Mouse (Mus musculus) CD4-positive helper T cell, adult 2 months (primary cell): ENCODE data around the gene Wbp1.

Experiments used
- DNase-seq: peaks from one replicate; pipeline ENCODE4 v3.0.0-alpha.2; 2012; ENCODE audit warnings: low read depth, missing footprints, low spot score

The Wbp1 gene

DNA sequence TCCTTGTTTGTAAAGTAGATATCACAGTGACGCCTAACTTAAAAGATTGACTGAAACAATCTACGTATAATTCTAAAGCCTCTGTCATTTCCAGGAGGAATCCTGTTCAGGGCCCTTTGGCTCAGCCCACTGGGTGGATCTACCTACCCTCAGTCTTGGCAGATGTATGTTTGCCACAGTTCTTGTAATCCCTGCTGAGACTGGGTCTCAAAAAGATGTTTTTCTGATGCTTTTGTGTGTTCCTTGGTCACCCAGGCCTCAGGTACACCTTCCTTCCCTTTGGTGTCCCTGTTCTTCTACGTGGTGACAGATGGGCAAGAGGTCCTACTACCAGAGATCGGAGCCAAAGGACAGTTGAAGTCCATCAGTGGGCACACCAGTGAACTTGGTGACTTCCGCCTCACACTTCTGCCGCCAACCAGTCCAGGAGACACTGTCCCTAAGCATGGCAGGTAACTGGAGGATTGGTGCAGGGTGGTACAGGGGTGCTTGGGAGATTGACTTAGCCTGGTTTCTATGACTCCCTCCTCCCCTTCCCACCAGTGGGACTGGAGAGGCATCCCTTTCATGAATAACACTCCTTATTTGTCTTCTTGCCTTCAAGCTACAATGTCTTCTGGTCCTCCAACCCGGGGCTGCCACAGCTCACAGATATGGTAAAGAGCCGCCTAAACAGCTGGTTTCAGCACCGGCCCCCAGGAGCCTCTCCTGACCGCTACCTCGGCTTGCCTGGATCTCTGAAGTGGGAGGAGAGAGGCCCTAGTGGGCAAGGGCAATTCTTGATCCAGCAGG lies 4.8 kb downstream of the Wbp1 start:
- no peak for DNase-seq

DNA sequence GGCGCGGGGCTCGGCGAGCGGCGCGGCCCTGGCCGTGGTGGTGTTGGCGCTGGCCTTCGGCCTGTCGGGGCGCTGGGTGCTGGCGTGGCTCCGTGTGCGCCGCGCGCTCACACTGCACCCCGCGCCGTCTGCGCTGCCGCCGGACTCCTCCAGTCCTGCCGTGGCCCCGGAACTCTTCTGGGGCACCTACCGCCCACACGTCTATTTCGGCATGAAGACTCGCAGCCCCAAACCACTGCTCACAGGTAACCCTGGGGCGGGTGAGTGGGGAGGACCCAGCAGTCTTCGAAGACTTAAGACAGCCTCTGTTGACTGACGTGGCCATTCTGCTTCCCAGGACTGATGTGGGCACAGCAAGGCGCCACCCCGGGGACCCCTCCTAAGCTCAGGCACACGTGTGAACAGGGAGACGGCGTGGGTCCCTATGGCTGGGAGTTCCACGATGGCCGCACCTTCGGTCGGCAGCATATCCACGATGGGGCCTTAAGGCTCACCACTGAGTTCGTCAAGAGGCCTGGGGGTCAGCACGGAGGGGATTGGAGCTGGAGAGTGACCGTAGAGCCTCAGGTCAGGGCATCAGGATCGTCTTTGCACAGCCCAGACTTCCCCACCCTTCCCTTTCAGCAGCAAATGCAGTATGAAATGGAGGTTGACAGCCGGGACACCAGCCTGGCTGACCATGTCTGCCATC lies 5.5 kb downstream of the Wbp1 start:
- DNase-seq: peak; percentile 72

DNA sequence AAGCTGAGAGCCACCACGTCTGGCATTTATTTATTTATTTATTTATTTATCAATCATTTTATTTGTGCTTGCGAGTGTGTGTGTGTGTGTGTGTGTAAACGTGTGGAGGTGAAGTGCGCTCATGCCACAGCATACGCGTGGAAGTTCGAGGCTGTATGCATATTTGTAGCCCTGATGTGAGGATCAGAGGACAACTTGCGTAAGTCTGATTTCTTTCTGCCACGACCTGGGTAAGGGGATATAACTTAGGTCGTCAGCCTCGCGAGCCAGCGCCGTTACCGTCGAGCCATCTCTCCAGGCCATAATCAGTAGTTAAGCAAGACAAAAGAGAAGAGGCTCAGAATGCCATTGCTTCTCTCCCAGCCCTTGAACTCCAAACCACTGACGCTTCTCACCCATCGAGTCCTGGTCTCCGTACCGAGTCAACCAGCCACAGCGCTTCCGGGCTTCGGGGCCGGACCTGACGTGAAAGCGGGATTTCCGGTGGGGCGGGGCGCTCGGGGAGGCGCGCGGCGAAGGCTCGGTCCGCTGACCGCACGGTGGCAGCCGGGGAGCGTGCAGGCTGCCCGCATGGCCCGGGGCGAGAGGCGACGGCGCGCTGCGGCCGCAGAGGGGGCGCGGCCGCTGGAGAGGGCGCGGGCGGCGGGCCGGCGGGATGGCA lies 6.2 kb downstream of the Wbp1 start, which contains the start of gene Mogs:
Gene Mogs (plus strand): TSS at position 486 of the 661 bp plus-strand sequence.
- DNase-seq: peak; percentile 92

DNA sequence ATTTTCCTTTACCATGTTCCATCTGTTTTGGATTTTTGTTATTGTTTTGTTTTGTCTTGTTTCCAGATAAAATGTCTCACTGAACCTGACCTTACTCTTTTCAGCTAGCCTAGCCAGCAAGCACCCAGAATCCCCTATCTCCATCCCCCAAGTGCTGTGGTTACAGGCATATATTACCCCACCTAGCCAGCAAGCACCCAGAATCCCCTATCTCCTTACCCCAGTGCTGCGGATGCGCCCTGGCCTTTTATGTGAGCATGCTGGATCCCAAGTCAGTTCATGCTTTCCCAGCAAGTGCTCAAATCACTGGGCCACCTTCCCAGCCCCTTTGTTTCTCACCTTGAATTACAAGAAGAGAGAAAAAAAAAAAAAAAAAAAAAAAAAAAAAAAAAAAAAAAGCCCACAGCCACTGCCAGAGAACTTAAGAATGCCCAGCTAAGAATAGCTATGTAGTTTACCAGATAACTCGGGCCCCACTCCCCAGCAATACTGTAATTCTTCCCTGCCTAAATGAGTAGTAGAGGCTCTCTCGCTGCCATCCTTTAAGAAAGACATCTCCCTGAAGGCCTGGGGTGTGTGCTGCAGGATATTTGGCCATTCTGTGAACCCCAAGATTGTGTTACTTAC lies 9.7 kb downstream of the Wbp1 start:
- no peak for DNase-seq

DNA sequence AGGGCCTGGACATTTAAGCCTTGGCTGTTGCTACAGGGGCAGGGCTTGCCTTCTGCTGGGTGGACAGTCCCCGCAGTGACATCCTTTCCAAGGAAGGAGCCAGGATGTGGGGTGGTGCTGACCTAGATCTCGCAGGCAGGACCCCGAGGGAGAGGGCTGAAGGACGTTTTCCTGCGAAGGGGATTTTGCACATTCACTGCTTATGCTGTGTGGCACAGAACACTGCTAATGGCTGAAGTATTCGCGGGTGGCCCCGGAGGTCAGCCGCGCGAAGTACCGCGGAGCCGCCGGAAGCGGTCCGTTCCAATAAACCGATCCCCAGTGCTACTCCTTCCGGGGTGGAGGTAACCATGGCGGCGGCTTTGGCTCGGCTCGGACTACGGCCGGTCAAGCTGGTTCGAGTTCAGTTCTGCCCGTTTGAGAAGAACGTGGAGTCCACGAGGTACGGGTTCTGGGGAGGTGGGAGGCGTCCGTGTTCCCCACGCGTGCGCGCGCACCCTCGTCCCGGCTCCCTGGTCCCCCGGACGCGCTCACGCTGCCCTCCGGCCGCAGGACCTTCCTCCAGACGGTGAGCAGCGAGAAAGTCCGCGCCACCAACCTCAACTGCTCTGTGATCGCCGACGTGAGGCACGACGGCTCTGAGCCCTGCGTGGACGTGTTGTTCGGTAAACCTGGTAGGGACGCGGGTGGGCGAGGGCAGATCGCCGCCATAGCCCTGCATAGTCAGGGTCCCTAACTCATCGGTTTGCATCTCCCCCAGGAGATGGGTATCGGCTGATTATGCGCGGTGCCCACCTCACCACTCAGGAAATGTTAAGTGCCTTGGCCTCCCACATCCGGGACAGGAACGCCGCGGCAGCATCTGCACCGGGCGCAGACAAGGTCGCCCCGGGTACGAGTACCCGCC lies 12.3 kb downstream of the Wbp1 start, which contains the start of gene Mrpl53:
Gene Mrpl53 (plus strand): TSS at position 279 of the 907 bp plus-strand sequence.
- DNase-seq: peak; percentile 76

DNA sequence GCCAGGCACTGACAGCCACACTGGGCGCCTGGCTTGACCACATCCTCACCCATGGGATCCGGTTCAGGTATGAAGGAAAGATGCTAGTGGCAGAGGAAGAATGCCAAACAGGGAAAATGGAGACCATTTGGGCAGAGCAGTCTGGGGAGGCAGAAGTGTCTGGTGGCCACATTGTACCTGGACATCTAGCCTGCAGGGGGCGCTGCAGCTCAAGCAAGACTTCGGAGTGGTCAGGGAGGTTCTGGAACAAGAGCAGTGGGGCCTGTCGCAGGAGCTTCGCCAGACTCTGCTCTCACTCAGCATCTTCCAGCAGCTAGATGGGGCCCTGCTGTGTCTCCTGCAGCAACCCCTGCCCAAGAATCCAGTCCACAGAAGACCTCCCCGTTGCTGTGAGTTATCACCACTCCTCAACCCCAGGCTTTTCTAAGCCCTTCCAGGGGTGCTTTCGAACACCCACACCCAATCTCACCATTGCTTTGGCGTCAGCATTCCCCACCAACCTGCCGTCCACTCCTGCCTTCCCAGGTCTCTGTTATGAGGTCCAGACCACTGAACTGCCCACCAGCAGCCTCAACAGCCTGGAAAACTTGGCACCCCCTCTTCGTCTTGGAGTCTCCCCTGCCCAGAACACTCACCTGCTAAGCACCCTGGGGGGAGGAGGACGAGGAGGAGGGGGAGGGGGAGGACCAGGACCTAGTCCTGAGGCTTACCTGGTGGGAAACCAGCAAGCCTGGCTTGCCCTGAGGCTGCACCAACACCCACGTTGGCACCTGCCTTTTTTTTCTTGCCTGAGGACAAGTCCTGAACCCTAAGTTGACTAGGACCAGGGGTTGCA lies 13.6 kb downstream of the Wbp1 start:
- DNase-seq: peak; percentile 80

DNA sequence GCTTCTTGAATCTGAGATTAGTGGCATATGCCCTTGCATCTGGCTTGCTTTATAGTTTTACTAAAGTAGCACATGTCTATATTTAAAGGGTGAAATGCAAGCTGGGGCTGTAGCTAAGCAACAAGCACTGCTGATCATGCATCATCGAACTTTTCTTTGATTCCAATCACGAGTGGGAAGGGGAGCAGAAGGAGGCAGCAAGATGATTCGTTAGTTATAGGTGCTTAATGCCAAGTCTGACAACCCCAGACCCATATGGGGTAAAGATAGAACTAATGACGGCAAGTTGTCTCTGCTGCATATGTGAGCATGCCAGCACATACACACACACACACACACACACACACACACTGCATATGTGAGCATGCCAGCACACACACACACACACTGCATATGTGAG lies 17.2 kb downstream of the Wbp1 start:
- DNase-seq: no peak

DNA sequence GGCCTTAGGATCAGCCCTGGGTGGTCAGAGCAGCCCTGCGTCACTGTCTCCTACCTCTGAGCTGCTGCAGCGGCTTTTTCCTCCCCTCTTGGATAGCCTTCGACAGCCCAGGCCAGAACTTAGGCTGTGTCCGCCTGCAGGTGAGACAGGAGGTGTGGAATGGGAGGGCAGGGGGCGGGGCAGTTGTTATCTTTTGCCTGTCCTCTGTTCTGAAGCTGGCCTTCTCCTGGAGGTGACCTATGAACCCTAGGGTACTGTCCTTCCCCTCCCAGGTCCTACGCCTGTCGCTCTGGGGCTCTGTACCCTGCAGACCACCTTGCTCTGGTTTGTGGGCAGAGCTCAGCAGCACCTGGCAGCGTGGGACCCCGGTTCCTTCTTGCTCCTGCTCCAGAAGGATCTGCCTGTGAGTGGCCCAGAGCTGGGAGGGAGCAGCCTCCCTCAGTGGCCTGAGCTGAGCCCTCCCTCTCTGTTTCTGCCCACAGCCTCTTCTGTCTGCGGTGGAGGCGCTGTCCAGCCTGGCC lies 18.2 kb downstream of the Wbp1 start:
- no peak for DNase-seq

DNA sequence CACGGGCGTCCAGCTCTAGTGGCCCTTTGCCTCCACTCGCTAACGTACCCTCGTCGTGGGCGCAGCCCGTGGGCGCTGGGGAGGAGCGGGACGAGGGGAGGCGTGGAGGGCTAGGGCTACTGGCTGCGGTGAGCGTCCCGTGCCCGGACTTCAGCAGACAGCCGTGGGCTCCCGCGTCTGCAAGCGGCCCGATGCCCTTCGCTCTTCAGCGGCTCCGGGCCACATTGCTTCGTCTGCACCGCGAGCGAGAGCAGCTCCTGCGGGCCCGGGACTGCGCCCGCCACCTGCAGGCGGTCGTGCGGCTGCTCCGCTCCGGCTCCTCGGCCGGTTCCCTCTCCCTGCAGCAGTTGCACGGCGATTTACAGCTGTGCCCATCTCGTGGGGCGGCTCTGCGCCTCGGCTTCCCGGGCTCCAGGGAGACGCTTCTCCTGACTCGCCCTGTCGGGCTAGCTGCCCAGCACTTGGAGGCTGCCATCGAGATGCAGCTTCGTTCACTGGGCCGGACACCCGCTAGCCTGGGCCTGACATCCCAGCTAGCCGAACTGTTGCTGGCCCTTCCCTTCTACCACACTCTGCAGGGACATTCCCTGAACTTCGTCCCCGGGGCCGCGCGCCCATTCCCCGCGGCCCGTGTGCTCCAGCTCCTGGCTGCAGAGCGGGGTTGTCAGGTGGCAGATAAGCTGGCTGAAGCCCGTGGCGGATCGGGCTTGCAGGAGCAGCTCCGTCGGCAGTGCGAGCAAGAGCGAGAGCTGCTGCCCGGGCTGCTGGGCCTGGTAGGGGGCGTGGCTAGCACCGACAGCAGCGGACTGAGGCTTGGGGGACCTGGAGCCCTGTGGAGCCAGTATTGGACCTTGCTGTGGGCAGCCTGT lies 19.4 kb downstream of the Wbp1 start:
- peak; percentile 84 for DNase-seq

DNA sequence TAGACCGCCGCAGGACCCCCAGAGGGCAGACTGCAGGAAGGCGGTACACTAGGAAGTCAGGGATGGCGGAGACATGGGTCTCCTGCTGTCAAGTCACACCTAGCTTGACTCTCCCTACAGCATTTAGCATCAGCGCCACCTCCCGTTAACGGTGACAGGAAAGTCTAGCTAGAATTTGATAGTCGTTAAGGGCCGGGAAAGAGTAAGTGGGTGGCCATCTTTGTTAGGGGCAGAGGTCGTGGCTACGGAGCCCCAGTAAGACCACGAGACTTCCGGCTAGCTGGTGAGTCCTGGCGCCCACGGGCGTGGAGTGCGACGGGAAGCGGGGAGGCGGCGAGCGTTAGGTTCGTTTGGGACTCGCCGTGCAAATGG lies 20.1 kb downstream of the Wbp1 start, which contains the start of the genes Ccdc142 and Gm42688:
Gene Ccdc142 (plus strand): TSS at position 286 of the 372 bp plus-strand sequence.
Gene Gm42688 (plus strand): TSS at position 302 of the 372 bp plus-strand sequence.
- peak; percentile 92 for DNase-seq

DNA sequence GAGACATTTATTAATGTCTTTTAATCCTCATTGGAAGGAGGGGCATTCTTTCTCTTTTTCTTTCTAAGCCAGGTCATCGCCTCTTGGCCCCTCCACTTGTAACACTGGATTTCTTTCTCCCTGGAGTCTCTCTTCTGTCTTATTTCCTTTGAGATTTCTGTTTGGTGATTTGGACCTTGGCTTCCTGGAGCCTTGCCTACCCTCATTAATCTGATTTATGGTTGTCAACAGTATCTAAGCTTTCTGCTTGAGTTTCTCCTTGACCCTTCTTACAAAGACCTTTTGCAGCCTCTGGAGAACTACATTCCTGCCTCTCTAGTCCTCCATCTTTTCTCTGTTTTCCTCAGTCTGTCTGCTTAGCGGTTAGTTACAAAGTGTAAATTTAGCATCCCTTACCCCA lies 22.9 kb downstream of the Wbp1 start:
- DNase-seq: no peak

DNA sequence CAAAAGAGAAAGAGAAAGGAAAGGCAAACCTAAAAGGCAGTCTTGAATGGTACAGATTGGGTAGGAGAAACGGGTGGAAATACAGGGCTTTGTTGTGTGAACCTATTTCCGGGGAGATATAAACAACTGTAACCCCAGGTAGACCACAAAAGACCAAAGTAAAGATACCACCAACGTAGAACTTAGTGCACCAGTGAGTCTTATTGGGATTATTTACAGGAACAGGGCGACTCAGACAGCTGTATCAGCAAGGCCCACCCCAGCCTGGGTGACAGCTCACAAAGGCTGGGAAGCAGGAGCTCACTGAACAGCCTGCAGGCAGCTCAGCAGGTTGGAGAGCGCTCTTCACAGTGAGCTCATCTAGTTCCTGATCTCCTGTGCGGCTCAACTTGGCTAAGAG lies 25.4 kb downstream of the Wbp1 start:
- DNase-seq: peak; percentile 90

DNA sequence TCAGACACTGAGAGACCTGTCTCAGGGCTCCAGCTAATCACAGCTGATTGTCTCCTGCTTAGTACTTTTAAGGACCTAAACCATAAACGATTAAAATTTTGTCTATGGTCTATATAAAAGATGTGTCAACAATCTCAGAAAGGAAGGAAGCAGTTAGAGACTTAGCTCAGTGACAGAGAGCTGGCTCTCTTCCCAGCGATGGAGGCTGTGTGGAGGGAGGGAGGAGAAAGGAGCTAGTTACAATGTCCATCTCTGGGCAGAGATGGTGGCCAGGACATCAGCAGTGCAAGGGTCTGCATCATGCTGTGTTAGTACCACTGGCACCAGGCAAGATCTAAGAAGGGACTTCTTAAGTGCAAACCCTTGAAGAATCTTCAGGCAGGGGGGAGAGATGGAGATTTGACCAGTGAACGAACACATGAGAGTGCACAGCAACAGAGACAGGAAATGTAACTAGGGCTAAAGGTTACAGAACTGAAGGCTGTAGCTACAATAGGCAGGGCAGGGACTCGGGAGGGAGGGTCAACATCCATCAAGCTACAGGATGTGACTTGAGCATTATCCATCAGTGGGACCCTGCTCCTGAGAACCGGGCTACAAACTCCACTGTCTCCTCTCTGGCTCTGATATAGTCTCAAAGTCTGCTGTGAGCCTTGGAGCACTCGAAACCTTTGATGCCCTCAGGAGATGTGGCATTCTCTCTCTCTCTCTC lies 28.8 kb downstream of the Wbp1 start:
- DNase-seq: no peak

DNA sequence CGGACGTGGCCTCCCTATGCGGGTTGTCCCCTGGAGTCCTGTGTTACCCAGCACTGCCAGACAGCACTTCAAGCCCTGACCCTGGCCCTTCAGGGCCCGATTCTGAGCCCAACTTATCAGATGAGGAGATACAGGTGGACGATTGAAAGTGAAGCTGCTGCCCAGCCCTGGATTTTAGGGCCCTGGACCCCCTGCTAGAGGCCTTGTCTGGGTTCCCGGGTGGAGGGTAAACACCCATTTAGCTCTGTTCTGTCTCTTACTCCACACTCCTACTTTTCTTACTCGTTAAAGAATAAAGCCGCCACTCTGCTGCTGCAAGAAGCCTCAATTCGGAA lies 33.5 kb downstream of the Wbp1 start:
- DNase-seq: no peak

DNA sequence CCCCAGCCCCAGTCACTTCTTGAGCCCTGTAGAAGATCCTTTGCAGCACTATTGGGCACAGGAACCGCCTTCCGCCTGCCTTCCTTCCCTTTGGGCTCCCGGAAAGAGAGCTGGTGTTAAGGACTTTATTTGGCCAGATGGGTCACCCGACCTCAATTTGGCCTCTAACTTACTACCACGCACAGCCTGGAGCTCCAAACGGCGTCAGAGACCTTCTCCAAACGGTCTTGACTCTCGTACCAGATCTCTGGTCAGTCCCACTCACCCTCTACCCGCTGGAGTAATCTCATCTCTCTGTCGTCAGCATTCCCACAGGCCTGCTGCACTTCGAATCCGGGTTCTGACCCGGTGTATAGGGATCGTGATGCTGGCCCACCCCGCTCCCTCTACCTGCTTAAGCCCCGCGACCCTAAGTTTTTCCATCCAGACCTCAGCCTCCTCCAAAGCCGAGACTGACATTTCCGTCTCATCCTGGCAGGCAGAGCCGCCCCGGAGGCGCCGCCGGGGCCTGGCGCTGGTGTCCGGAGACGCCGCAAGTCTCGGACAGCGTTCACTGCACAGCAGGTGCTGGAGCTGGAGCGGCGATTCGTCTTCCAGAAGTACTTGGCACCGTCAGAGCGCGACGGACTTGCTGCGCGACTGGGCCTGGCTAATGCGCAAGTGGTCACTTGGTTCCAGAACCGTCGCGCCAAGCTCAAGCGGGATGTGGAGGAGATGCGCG lies 34.0 kb downstream of the Wbp1 start:
- DNase-seq: no peak

DNA sequence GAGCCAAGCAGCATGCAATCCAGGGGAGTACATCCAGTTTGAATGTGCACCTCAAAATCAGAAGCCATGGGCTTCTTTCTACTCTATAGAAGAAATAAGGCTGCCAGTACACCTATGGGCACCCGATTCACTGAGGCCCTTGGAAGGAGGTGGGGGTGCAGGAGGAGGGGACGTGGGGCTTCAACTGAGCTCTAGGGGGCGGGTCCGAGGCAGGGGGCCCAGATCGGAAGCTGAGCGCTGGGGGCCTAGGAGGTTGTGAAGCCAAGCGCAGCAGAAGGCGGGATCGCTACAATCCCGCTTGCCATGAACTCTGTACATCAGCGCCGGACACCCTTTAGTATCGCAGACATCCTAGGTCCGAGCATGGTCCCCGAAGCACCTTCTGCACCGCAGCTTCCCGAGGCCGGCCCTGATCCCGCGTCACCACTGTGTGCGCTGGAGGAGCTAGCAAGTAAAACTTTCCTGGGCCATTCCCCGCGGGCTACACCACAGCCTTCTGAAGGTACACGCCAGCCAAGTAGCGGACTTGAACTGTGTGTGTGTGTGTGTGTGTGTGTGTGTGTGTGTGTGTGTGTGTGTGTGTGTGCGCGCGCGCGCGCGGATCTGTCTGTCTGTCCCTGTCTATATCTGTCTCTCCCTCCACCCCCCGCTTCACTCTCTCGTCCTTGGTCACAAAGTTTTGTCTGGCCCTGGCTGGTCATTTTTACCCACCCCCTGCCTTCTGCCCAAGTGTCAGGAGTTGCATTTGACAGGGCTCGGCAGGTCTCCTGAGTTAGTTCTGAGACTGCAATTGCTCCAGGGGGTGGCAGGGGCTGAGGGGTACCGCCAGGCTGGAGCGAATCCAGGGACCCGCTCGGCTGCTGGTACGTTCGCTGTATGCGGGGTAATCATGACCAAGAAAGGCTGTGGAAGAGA lies 35.0 kb downstream of the Wbp1 start, which contains the start of gene Lbx2:
Gene Lbx2 (plus strand): TSS at position 247 of the 915 bp plus-strand sequence.
- peak; percentile 52 for DNase-seq
